Mouse (Mus musculus) thymus, adult 2 months (tissue): ENCODE data around the gene Serpinb9b.

Experiments
- CTCF ChIP-seq: fragments of 200-500 bp; IDR thresholded peaks from 2 replicates; pipeline ENCODE4 v1.5.1; 2012; ENCODE audit warnings: mild to moderate bottlenecking, control low read depth, low read length, moderate library complexity, borderline replicate concordance; ENCODE audit not compliant: control insufficient read depth, poor library complexity, insufficient read depth; ENCODE audit errors: extremely low read depth
- POLR2A ChIP-seq: fragments of 200-500 bp; IDR thresholded peaks from 2 replicates; pipeline ENCODE4 v1.6.1; 2012; ENCODE audit warnings: mild to moderate bottlenecking, low read length, control low read depth, moderate library complexity; ENCODE audit not compliant: control insufficient read depth, poor library complexity, insufficient read depth; ENCODE audit errors: extremely low read depth

DNA sequence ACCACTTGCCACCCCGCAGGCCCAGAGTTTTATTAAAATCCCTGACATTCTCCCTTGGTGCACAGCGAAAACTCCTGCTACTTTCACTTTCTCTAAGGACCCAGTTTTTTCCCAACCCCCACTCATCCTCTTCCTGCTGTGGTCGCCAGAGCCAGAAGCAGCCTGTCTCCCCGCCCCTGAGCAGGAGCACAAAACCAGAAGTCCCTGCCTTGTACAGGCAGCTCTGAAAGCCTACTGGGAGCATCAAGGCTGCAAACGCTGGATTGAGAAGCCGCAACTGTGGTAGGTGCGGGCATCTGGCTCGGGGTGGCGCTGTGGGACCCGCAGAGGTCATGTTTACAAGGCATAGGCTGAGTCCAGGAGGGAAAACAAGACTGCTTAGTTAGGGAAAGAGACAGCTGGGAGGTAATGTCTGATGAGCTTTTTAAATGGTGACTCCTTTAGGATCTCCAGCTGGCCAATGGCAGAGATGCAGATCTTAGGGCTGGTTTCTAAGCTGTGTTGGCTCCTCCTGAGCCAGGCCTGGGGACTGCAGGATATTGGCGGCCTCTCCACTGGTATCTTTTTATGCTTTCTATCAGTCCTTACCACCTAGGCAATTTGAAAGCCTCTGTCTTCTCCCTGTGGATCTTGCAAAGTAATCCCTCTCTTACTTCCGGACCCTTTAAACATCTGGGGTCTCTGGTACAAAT is 22.7 kb upstream of the Serpinb9b start:
- TF ChIP-seq CTCF (peak; percentile 76; the same call in 1 of the 2 replicates), POLR2A (0 out of 2 replicates have a peak, but pooled peaks have one; percentile 39)
